Comparison of ENCODE assay signal across 9 mouse cellular contexts in the genomic region with DNA sequence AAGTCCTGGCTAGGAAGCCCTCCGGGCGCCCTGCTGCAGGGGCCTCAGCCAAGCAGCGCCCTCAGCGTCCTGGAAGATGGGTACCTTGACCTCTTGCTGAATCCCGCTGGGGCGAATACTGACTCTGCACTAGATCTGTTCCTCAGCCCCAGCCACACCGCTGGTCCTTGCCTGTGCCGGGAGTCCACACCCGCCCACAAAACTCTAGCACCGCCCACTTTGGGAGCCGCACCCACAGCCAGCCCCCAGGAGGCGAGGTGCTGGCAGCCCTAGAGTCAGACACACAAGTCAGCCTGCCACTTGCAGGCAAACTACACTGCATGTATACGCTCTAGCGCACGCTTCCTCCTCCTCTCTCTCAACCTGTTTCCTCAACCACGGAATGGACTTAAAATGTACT. TPM values are rescaled to one million over a fixed set of nuclear protein-coding genes. Genes with fewer than 3 reads are reported as not detected.
A peak's percentile ranks its signal among the peaks of the same experiment; 100 is the strongest.
DNase-seq lines count a peak whose midpoint lies in the region; ATAC-seq and TF ChIP-seq lines count a peak whose summit lies in the region.
"Had no signal": no experiment of that assay in that cellular context is flagged by ENCODE, and none has a peak within 500 bp of the region (broad histone marks: within the 10 kb centered on the region; RNA-seq: fewer than 3 reads in every experiment).

Npy4r (minus strand) TSS at position 148 of the 400 bp plus-strand sequence.

- DNase-seq in 3134 (ENCODE audit: extremely low read depth, insufficient read length, low spot score) = peak; percentile 75
- DNase-seq in adrenal gland, postnatal 14 days = peak; percentile 78
- peak; percentile 60 for DNase-seq in gastrocnemius, postnatal 14 days
- DNase-seq in intestine, embryonic 14.5 days (ENCODE audit: low spot score) = peak; percentile 83
- DNase-seq in liver, embryonic 11.5 days (ENCODE audit: low spot score) = peak; percentile 63
- DNase-seq in midbrain, postnatal 0 days (ENCODE audit: low spot score) = no peak
- peak; percentile 51 for DNase-seq in urinary bladder, postnatal 25 days (ENCODE audit: low spot score)

- H3K36me3 ChIP-seq in intestine, embryonic 14.5 days (ENCODE audit: control insufficient read depth, insufficient read depth, low read length) = no peaks in the 10 kb centered on the region
- no peaks in the 10 kb centered on the region for H3K36me3 ChIP-seq in liver, embryonic 11.5 days (ENCODE audit: control insufficient read depth, insufficient read depth, low read length)
- H3K36me3 ChIP-seq in midbrain, postnatal 0 days (ENCODE audit: insufficient read depth, low read length) = no peaks in the 10 kb centered on the region

- H3K27me3 ChIP-seq in intestine, embryonic 14.5 days (replicated peaks; ENCODE audit: control insufficient read depth, insufficient read depth, low read length) = no peaks in the 10 kb centered on the region
- no peaks in the 10 kb centered on the region; the same call in 1 of the 2 replicates for H3K27me3 ChIP-seq in liver, embryonic 11.5 days (replicated peaks; ENCODE audit: control insufficient read depth, insufficient read depth, low read length)
- no peaks in the 10 kb centered on the region for H3K27me3 ChIP-seq in midbrain, postnatal 0 days (ENCODE audit: insufficient read depth, low read length)

- H3K9ac ChIP-seq in intestine, embryonic 14.5 days (ENCODE audit: low read length) = no peak within 1 kb of the TSS
- no peak within 1 kb of the TSS for H3K9ac ChIP-seq in liver, embryonic 11.5 days (ENCODE audit: low read depth, low read length)
- peak within 1 kb of the TSS; percentile 24; the same call in 1 of the 2 replicates for H3K9ac ChIP-seq in midbrain, postnatal 0 days (replicated peaks; ENCODE audit: low read length, poor library complexity, severe bottlenecking)

- no peak for TF ChIP-seq CTCF in midbrain, postnatal 0 days (IDR thresholded peaks at IDR 0.05)

- no peak within 1 kb of the TSS for H3K27ac ChIP-seq in intestine, embryonic 14.5 days (ENCODE audit: low read depth)
- no peak within 1 kb of the TSS for H3K27ac ChIP-seq in liver, embryonic 11.5 days (ENCODE audit: low read depth, low read length)
- H3K27ac ChIP-seq in midbrain, postnatal 0 days (ENCODE audit: low read depth, low read length) = no peak within 1 kb of the TSS

- WGBS in intestine, embryonic 14.5 days = 10% methylated on average over 16 of the region's 16 CpGs
- 15% methylated on average over 16 of the region's 16 CpGs for WGBS in liver, embryonic 11.5 days
- WGBS in midbrain, postnatal 0 days = 32% methylated on average over 16 of the region's 16 CpGs

- peak; percentile 86 for ATAC-seq in intestine, embryonic 14.5 days (replicated peaks; ENCODE audit: low FRiP score, low TSS enrichment, low read depth)
- ATAC-seq in liver, embryonic 11.5 days (replicated peaks; ENCODE audit: low FRiP score) = peak; percentile 78
- ATAC-seq in midbrain, postnatal 0 days (ENCODE audit: low FRiP score) = 0 out of 2 replicates have a peak, but pooled peaks have one; percentile 29
- no peak for ATAC-seq in cerebellum, adult (ENCODE audit: insufficient number of reproducible peaks, low FRiP score, low TSS enrichment)

- H3K4me2 ChIP-seq in intestine, embryonic 14.5 days (ENCODE audit: low read length) = peak within 1 kb of the TSS; percentile 42
- peak within 1 kb of the TSS; percentile 48 for H3K4me2 ChIP-seq in liver, embryonic 11.5 days
- peak within 1 kb of the TSS; percentile 24 for H3K4me2 ChIP-seq in midbrain, postnatal 0 days (ENCODE audit: low read depth, low read length, poor library complexity, severe bottlenecking)

- intact Hi-C loops in gastrocnemius, postnatal 14 days (cut with DNase I; ENCODE audit: low total_unique reads) = loop anchor here (2.0 kb wide), 1 partner anchor 46 kb away; no protein-coding TSS in a partner anchor

- H3K9me3 ChIP-seq in intestine, embryonic 14.5 days (ENCODE audit: control insufficient read depth, low read length) = no peaks in the 10 kb centered on the region
- H3K9me3 ChIP-seq in liver, embryonic 11.5 days (ENCODE audit: control insufficient read depth, low read length) = no peaks in the 10 kb centered on the region
- no peaks in the 10 kb centered on the region for H3K9me3 ChIP-seq in midbrain, postnatal 0 days (ENCODE audit: low read length)
- H3K9me3 ChIP-seq: megakaryocyte, embryonic 14.5 days had no signal

- H3K4me1 ChIP-seq in intestine, embryonic 14.5 days (replicated peaks; ENCODE audit: control insufficient read depth, insufficient read depth, low read length) = peaks cover 7% of the 10 kb centered on the region; the same call in 1 of the 2 replicates
- no peaks in the 10 kb centered on the region for H3K4me1 ChIP-seq in liver, embryonic 11.5 days (replicated peaks; ENCODE audit: control insufficient read depth, insufficient read depth, low read length)
- no peaks in the 10 kb centered on the region for H3K4me1 ChIP-seq in midbrain, postnatal 0 days (ENCODE audit: insufficient read depth, low read length)

- H3K4me3 ChIP-seq in intestine, embryonic 14.5 days (ENCODE audit: low read depth, low read length) = no peak within 1 kb of the TSS
- no peak within 1 kb of the TSS for H3K4me3 ChIP-seq in liver, embryonic 11.5 days (ENCODE audit: low read depth, low read length)
- H3K4me3 ChIP-seq in midbrain, postnatal 0 days (ENCODE audit: low read depth, low read length) = no peak within 1 kb of the TSS
- H3K4me3 ChIP-seq: megakaryocyte, embryonic 14.5 days had no signal

RNA-seq across cellular contexts. Expression of gene Npy4r, which starts in this region (rescaled TPM):
- 0.41 and 0.44 TPM in 2 replicates for total RNA-seq in adrenal gland, postnatal 14 days (2021)
- under 1 TPM; 0.09 to 0.23 TPM for total RNA-seq in gastrocnemius, postnatal 14 days (2021)
- 0.14 and 0.48 TPM in 2 replicates for polyA plus RNA-seq in intestine, embryonic 14.5 days (2014; fragmentation: Nextera tagmentation; extraction: Ambion mirVana)
- 0.04 and 0.06 TPM in 2 replicates for polyA plus RNA-seq in liver, embryonic 11.5 days (2014; fragmentation: Nextera tagmentation; extraction: Ambion mirVana)
- total RNA-seq in midbrain, postnatal 0 days (2014; rRNA removed) = 0.09 and 0.33 TPM in 2 replicates
- 0.10 and 0.21 TPM in 2 replicates for polyA plus RNA-seq in midbrain, postnatal 0 days (2015; fragmentation: Nextera tagmentation; extraction: Ambion mirVana)

Comparison
In these comparisons a context has a peak if more than half of its experiments do, and no peak if none do; other contexts are left out.
1. Peak in DNase-seq in adrenal gland, postnatal 14 days; RNA of the gene not detected or under 1 TPM.
2. Peak in DNase-seq in gastrocnemius, postnatal 14 days; RNA of the gene not detected or under 1 TPM.
3. Peak in DNase-seq, ATAC-seq and H3K4me2 ChIP-seq in intestine, embryonic 14.5 days; RNA of the gene not detected or under 1 TPM.
4. Peak in DNase-seq, ATAC-seq and H3K4me2 ChIP-seq in liver, embryonic 11.5 days; RNA of the gene not detected or under 1 TPM.
5. Peak in ATAC-seq, H3K9ac ChIP-seq and H3K4me2 ChIP-seq in midbrain, postnatal 0 days; RNA of the gene not detected or under 1 TPM.